In genomic region chr7:68080122-68080845, GRCm38 (mm10) we compare ENCODE assay signal across 10 mouse cellular contexts.
DNase-seq lines count a peak whose midpoint lies in the region; ATAC-seq and TF ChIP-seq lines count a peak whose summit lies in the region.
"Had no signal": no experiment of that assay in that cellular context is flagged by ENCODE, and none has a peak within 500 bp of the region (broad histone marks: within the 10 kb centered on the region; RNA-seq: fewer than 3 reads in every experiment).

No protein-coding gene starts in this region.

- TF ChIP-seq POLR2A in testis, adult 2 months (IDR thresholded peaks at IDR 0.05; ENCODE audit: control insufficient read depth, low read depth, low read length): no peak
- no peak for TF ChIP-seq POLR2A in thymus, adult 2 months (IDR thresholded peaks at IDR 0.05; ENCODE audit: control insufficient read depth, extremely low read depth, insufficient read depth, low read length, poor library complexity)

- intact Hi-C loops in heart, postnatal 36 days (cut with DNase I): no loop called here

- H3K4me2 ChIP-seq in lung, embryonic 15.5 days: no peak overlapping the region
- H3K4me2 ChIP-seq: intestine, embryonic 15.5 days; neural tube, embryonic 15.5 days had no signal

- peak; percentile 79 for DNase-seq in heart, embryonic 10.5 days (ENCODE audit: low spot score)
- no peak for DNase-seq in heart, postnatal 36 days
- DNase-seq in testis, postnatal 10 days (ENCODE audit: low spot score): no peak
- no peak for DNase-seq in natural killer cell, adult 2 months (ENCODE audit: low spot score in 2 of 2)
- no peak for DNase-seq in thymus, adult 2 months

- 48% methylated on average over 11 of the region's 11 CpGs for WGBS in heart, embryonic 10.5 days
- 39% methylated on average over 11 of the region's 11 CpGs for WGBS in lung, embryonic 15.5 days
- 93% methylated on average over 11 of the region's 11 CpGs for WGBS in thymus, adult 2 months

- peak overlapping the region; percentile 30; the same call in 1 of the 2 replicates for H3K27ac ChIP-seq in heart, embryonic 10.5 days
- H3K27ac ChIP-seq in testis, adult 2 months (ENCODE audit: control insufficient read depth, insufficient read depth, low read depth, low read length): peak overlapping the region; percentile 35
- H3K27ac ChIP-seq in lung, embryonic 15.5 days: peak overlapping the region; percentile 19; the same call in 1 of the 2 replicates
- no peak overlapping the region for H3K27ac ChIP-seq in thymus, adult 2 months (ENCODE audit: control insufficient read depth, insufficient read depth, low read length)
- H3K27ac ChIP-seq: intestine, embryonic 15.5 days; neural tube, embryonic 15.5 days had no signal

- H3K9me3 ChIP-seq in heart, embryonic 10.5 days: no peaks in the 10 kb centered on the region
- H3K9me3 ChIP-seq in lung, embryonic 15.5 days: no peaks in the 10 kb centered on the region
- H3K9me3 ChIP-seq: intestine, embryonic 15.5 days; neural tube, embryonic 15.5 days had no signal

- H3K9ac ChIP-seq in lung, embryonic 15.5 days: no peak overlapping the region
- H3K9ac ChIP-seq: intestine, embryonic 15.5 days; neural tube, embryonic 15.5 days had no signal

- no peak overlapping the region for H3K4me3 ChIP-seq in heart, embryonic 10.5 days
- H3K4me3 ChIP-seq in testis, adult 2 months (ENCODE audit: control insufficient read depth, low read depth, low read length): no peak overlapping the region
- H3K4me3 ChIP-seq in lung, embryonic 15.5 days: no peak overlapping the region
- H3K4me3 ChIP-seq in thymus, adult 2 months (ENCODE audit: control insufficient read depth, insufficient read depth, low read length): no peak overlapping the region
- H3K4me3 ChIP-seq: intestine, embryonic 15.5 days; neural tube, embryonic 15.5 days had no signal

- no peaks in the 10 kb centered on the region for H3K36me3 ChIP-seq in heart, embryonic 10.5 days
- no peaks in the 10 kb centered on the region for H3K36me3 ChIP-seq in testis, adult 2 months (ENCODE audit: control insufficient read depth, insufficient read depth, low read length)
- no peaks in the 10 kb centered on the region for H3K36me3 ChIP-seq in lung, embryonic 15.5 days
- no peaks in the 10 kb centered on the region for H3K36me3 ChIP-seq in thymus, adult 2 months (ENCODE audit: control insufficient read depth, insufficient read depth, low read length)
- H3K36me3 ChIP-seq: intestine, embryonic 15.5 days; neural tube, embryonic 15.5 days had no signal

- no peak for TF ChIP-seq CTCF in testis, adult 2 months (IDR thresholded peaks at IDR 0.05; ENCODE audit: control insufficient read depth, insufficient read depth, insufficient replicate concordance, low read depth, low read length)
- TF ChIP-seq CTCF in thymus, adult 2 months (IDR thresholded peaks at IDR 0.05; ENCODE audit: borderline replicate concordance, control insufficient read depth, extremely low read depth, insufficient read depth, low read length, poor library complexity): no peak

- peaks cover 73% of the 10 kb centered on the region for H3K4me1 ChIP-seq in heart, embryonic 10.5 days
- H3K4me1 ChIP-seq in testis, adult 2 months (ENCODE audit: control insufficient read depth, insufficient read depth, low read length): no peaks in the 10 kb centered on the region
- peaks cover 80% of the 10 kb centered on the region for H3K4me1 ChIP-seq in lung, embryonic 15.5 days
- peaks cover 2% of the 10 kb centered on the region for H3K4me1 ChIP-seq in thymus, adult 2 months (replicated peaks; ENCODE audit: control insufficient read depth, insufficient read depth, low read length)

- no peaks in the 10 kb centered on the region for H3K27me3 ChIP-seq in heart, embryonic 10.5 days (ENCODE audit: insufficient read depth, poor library complexity, severe bottlenecking)
- H3K27me3 ChIP-seq in testis, adult 2 months (ENCODE audit: control insufficient read depth, insufficient read depth, low read length): no peaks in the 10 kb centered on the region
- H3K27me3 ChIP-seq in lung, embryonic 15.5 days: no peaks in the 10 kb centered on the region
- no peaks in the 10 kb centered on the region for H3K27me3 ChIP-seq in thymus, adult 2 months (ENCODE audit: control insufficient read depth, insufficient read depth, low read length)
- H3K27me3 ChIP-seq: intestine, embryonic 15.5 days; neural tube, embryonic 15.5 days had no signal

- ATAC-seq in lung, embryonic 15.5 days (ENCODE audit: borderline replicate concordance, extremely low read depth, low FRiP score, low TSS enrichment): no peak
- no peak for ATAC-seq in granulocyte monocyte progenitor cell, adult 5-6 weeks (replicated peaks; ENCODE audit: poor library complexity, severe bottlenecking)
- ATAC-seq: intestine, embryonic 15.5 days had no signal
